31 mouse cellular contexts compared by ENCODE assay signal in genomic region chr4:33152087-33153038, GRCm38 (mm10). TPM values are rescaled to one million over a fixed set of nuclear protein-coding genes. Genes with fewer than 3 reads are reported as not detected.
"Had no signal": no experiment of that assay in that cellular context is flagged by ENCODE, and none has a peak within 500 bp of the region (broad histone marks: within the 10 kb centered on the region; RNA-seq: fewer than 3 reads in every experiment).

No protein-coding gene starts in this region.

- H3K27me3 ChIP-seq: heart, embryonic 15.5 days; hindbrain, embryonic 13.5 days; hindbrain, embryonic 15.5 days; liver, embryonic 13.5 days had no signal

- H3K4me1 ChIP-seq: heart, embryonic 13.5 days; heart, embryonic 15.5 days; hindbrain, embryonic 15.5 days; kidney, embryonic 15.5 days; limb, embryonic 10.5 days; limb, embryonic 12.5 days; liver, embryonic 13.5 days; liver, embryonic 15.5 days had no signal

- H3K27ac ChIP-seq: heart, embryonic 13.5 days; heart, embryonic 15.5 days; hindbrain, embryonic 13.5 days; hindbrain, embryonic 15.5 days; hindbrain, postnatal 0 days; kidney, embryonic 15.5 days; kidney, postnatal 0 days; layer of hippocampus, adult 2 months; left cerebral cortex, adult 2 months; limb, embryonic 10.5 days; limb, embryonic 12.5 days; liver, embryonic 13.5 days; liver, embryonic 15.5 days had no signal

- H3K4me3 ChIP-seq: heart, embryonic 13.5 days; heart, embryonic 15.5 days; hindbrain, embryonic 13.5 days; hindbrain, embryonic 15.5 days; kidney, embryonic 15.5 days; layer of hippocampus, adult 2 months; left cerebral cortex, adult 2 months; limb, embryonic 10.5 days; limb, embryonic 12.5 days; liver, embryonic 13.5 days; liver, embryonic 15.5 days had no signal

- H3K36me3 ChIP-seq: heart, embryonic 13.5 days; heart, embryonic 15.5 days; hindbrain, embryonic 13.5 days; hindbrain, embryonic 15.5 days; kidney, embryonic 15.5 days; limb, embryonic 10.5 days; limb, embryonic 12.5 days; liver, embryonic 13.5 days; liver, embryonic 15.5 days had no signal

- H3K9ac ChIP-seq: heart, embryonic 13.5 days; heart, embryonic 15.5 days; hindbrain, embryonic 13.5 days; hindbrain, embryonic 15.5 days; kidney, embryonic 15.5 days; limb, embryonic 12.5 days; liver, embryonic 13.5 days; liver, embryonic 15.5 days had no signal

- H3K9me3 ChIP-seq: heart, embryonic 13.5 days; heart, embryonic 15.5 days; hindbrain, embryonic 13.5 days; hindbrain, embryonic 15.5 days; kidney, embryonic 15.5 days; limb, embryonic 10.5 days; limb, embryonic 12.5 days; liver, embryonic 13.5 days; liver, embryonic 15.5 days had no signal

- DNase-seq: gastrocnemius, postnatal 14 days; gastrocnemius, postnatal 36 days; heart, adult 18-20 months; heart, postnatal 14 days; heart, postnatal 36 days; kidney, adult 11 months; kidney, adult 2 months; kidney, adult 9 months; kidney, postnatal 25 days; kidney, postnatal 4 days; liver; liver, embryonic 13.5 days had no signal

- H3K4me2 ChIP-seq: heart, embryonic 11.5 days; heart, embryonic 13.5 days; heart, embryonic 15.5 days; hindbrain, embryonic 13.5 days; hindbrain, embryonic 15.5 days; kidney, embryonic 15.5 days; limb, embryonic 12.5 days; liver, embryonic 11.5 days; liver, embryonic 13.5 days; liver, embryonic 15.5 days had no signal

- ATAC-seq: hindbrain, postnatal 0 days; intestine, embryonic 16.5 days had no signal

RNA-seq across cellular contexts. Expression of gene Gabrr1, which starts 20.0 kb away (rescaled TPM):
- polyA plus RNA-seq: heart, embryonic 11.5 days; heart, postnatal 0 days; hindbrain, embryonic 11.5 days; intestine, embryonic 14.5 days; intestine, embryonic 16.5 days; kidney, adult 2 months; kidney, postnatal 0 days; limb, embryonic 10.5 days; limb, embryonic 12.5 days; limb, embryonic 14.5 days; liver, embryonic 11.5 days; liver, embryonic 13.5 days; liver, embryonic 15.5 days had no signal
